Mouse (Mus musculus): ENCODE results near the gene Caly.

DNA sequence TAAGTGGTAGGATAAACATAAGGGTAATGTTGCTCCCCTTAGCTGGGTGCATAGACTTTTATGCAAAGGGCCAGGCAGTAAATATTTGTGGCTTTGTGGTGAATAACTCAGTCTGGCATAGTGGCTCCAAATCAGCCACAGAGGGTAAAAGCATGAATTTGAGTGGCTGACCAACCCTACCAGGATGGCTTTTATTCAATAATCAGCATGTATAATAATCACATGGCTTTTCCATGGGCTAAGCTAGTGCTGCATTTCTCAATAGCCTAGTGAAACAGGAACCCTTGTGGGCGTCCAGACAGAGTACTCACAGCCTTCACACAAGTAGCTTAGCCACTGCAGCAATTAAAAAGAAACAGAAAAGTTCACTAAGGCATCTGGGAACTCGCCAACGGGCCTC, 29.6 kb upstream of the Caly start:
- TF ChIP-seq CTCF (IDR thresholded peaks at IDR 0.05; ENCODE audit: control insufficient read depth, insufficient read depth, low read length): no peak
- no peak for TF ChIP-seq POLR2A (IDR thresholded peaks at IDR 0.05; ENCODE audit: borderline replicate concordance, control insufficient read depth, low read depth, low read length)

Data from bone marrow, adult 2 months (tissue).